Mouse (Mus musculus) kidney, adult 2 months (tissue): ENCODE data around the gene Gpr4.

Source experiments
- CTCF ChIP-seq: fragments of 200-500 bp; conservative IDR thresholded peaks from 2 replicates; pipeline ENCODE4 v1.5.1; 2011; ENCODE audit warnings: low read depth, mild to moderate bottlenecking, control low read depth, low read length, moderate library complexity, mixed read lengths; ENCODE audit not compliant: insufficient read depth, insufficient read length
- POLR2A ChIP-seq: fragments of 200-500 bp; IDR thresholded peaks from one replicate; pipeline ENCODE4 v1.6.1; 2011; ENCODE audit warnings: low read depth, low read length, control low read depth

GRCm38 (mm10) chr7:19267051-19267450 lies 54.7 kb downstream of the Gpr4 start:
- TF ChIP-seq POLR2A: no peak
- no peak for TF ChIP-seq CTCF
